Mouse (Mus musculus): Measurements from ENCODE around the gene Ddx56. TPM values are rescaled to one million over a fixed set of nuclear protein-coding genes. Genes with fewer than 3 reads are reported as not detected.

Gene Ddx56
- polyA plus RNA-seq (2017; shearing (Covaris generic)) = 90.3 TPM

DNA sequence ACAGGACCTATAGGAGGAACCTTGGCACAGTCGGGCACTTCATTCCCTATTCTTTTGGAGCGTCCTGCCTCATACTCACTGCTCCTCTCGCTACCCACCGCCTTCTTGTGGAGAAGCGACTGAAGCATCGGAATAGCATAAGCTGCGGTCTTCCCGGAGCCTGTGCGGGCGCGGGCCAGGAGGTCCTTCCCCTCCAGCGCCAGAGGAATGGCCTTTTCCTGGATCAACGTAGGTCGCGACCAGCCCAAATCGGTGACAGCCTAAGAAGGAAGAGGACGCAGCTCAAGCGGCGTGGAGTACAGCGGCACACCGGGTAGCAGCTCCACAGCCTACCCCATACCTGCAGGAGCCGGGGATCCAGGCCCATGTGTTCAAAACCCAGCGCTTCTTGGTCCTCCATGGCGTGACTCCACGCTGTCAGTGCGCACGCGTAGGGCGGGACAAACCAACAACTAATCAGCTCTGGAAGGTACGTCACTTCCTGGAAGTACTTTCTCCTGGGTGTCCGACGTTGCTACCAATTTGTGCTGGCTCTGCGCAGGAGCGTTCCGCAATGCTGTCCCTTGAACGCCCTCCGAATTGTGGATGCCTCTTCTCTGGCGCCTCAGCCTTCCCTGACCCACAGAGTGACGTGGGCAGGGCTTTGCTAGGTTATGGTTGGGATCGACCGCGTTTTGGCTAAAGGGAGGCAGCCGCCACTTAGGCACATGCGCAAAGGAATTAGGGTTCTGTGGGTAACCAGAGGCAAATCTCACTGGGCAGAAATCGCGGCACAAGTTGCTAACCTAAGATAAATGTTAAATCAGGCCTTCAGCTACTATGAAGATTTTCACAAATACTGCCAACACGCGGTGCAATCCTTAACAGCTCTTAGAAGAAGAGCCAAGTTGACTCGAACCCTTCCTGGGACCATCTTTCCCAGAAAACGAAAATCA is at the start of gene Ddx56:
TSS of gene Ddx56 (minus strand) at position 453 of the 935 bp plus-strand sequence.

DNA sequence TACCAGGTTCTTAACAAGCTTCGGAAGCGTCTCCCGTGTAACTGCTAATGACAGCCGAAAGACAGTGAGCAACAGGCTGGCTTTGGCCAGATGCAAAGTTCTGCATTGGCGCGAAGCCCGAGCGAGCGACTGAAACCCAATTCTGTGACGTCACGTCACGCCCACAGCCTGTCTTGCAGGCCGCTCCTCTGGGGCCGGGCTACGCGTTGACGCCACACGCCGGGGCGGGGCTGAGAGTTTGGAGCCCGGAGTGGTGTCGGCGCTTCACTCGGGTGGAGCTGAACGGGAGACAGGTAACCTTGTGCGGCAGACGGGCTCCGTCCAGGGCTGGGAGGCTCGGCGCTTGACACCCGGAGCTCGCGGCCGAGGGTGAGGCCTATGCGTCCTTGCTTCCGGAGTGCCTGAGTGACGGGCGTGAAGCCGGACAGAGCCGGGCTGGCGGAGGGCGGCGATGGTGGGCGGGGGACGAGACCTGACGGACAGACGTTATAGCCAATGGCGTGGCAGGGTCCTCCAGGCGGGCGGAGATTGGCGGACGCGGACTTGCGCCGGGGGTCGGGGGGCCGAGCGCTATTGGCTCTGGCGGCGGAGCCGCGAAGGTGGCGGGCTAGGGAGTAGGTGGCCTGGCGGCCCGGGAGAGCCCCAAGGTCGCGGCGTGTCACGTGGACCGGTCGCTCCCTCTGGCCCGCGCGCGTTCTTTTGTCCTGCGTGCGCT is 24.0 kb upstream of the Ddx56 start, which contains the start of gene Ogdh:
TSS of gene Ogdh (plus strand) at position 233 of the 715 bp plus-strand sequence.

DNA sequence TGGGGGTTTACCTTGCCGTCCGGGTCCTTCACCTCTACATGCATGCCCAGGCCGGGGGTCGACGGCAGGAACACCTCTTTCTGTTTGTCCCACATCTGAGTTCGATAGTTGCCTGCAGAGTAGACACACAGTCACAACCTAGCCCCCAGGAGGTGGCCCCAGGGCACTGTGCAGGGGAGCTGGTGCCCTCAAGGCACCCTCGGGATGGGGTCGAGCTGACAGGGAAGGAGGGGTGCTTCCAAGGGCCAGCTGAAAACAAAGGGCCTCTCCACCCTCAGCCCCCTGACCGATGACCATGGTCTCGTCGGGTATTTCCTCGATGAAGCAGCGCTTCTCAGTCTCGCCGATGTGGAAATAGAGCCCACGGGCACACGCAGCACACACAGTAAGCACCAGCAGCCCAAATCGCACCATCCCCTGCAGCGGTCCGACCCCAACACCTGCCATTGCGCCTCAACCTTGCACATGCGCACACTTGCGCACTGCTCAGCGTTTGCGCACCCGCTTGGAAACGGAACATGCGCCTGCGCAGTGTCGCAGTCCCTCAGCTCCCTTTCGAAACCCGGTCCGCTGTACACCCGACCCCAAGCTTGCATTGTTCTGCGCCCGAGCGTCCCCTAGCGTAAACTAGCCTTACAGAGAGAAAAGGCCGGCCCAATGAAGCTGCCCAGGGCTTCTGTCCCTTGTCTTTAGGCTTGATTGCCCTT is 7.0 kb upstream of the Ddx56 start, which contains the start of gene Tmed4:
TSS of gene Tmed4 (minus strand) at position 484 of the 707 bp plus-strand sequence.

DNA sequence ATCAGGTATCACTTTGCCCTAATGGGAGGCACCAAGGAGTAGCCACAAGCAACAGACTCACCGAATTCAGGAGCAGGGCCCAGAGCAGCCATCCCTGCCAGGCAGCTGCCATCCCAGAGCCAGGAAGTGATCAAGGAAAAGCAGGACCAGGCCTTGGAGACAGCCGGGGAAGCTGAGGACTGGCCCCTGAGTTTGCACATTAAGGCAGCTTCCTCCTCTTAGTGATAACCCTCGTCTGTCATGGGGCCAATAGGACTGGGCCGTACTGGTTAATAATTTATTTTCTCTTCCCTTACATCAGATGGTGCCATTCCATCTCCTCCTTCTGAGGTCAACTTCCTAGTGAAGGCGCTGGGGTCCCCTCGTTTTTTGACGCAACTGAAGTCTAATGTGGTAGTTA is 37.6 kb downstream of the Ddx56 start, which contains the start of gene Npc1l1:
TSS of gene Npc1l1 (minus strand) at position 132 of the 400 bp plus-strand sequence.

Other genes starting within 250 kb of the Ddx56 start
- 9.4 TPM for gene Camk2b, start 201.4 kb downstream of the Ddx56 start, polyA plus RNA-seq (2017; shearing (Covaris generic))
- 0.36 TPM for gene A730071L15Rik, start 67.7 kb downstream of the Ddx56 start, polyA plus RNA-seq (2017; shearing (Covaris generic))
- 67.6 TPM for gene Nudcd3, start 67.4 kb downstream of the Ddx56 start, polyA plus RNA-seq (2017; shearing (Covaris generic))
- gene Npc1l1, start 37.6 kb downstream of the Ddx56 start, polyA plus RNA-seq (2017; shearing (Covaris generic)) = not detected
- 86.2 TPM for gene Tmed4, start 7.1 kb upstream of the Ddx56 start, polyA plus RNA-seq (2017; shearing (Covaris generic))
- 225 TPM for gene Ogdh, start 23.9 kb upstream of the Ddx56 start, polyA plus RNA-seq (2017; shearing (Covaris generic))
- 27.3 TPM for gene Zmiz2, start 121.3 kb upstream of the Ddx56 start, polyA plus RNA-seq (2017; shearing (Covaris generic))
- 5,075 TPM for gene Ppia, start 147.7 kb upstream of the Ddx56 start, polyA plus RNA-seq (2017; shearing (Covaris generic))
- 118 TPM for gene H2afv, start 176.7 kb upstream of the Ddx56 start, polyA plus RNA-seq (2017; shearing (Covaris generic))
- gene Purb, start 208.1 kb upstream of the Ddx56 start, polyA plus RNA-seq (2017; shearing (Covaris generic)) = 8.4 TPM